Mouse (Mus musculus) embryo, embryonic 11.5 days (tissue): ENCODE measurements around the gene Aprt.

Experiments
- DNase-seq: peaks from one replicate; pipeline ENCODE4 v3.0.0-alpha.2; 2012; ENCODE audit warnings: low read depth, low spot score

The Aprt gene

GRCm38 (mm10) chr8:122537033-122537432 is 39.7 kb downstream of the Aprt start:
- DNase-seq: no peak

- DNase-seq: no peak
Observed at GRCm38 (mm10) chr8:122531312-122531711, 45.4 kb downstream of the Aprt start.

GRCm38 (mm10) chr8:122529159-122529558 is 47.5 kb downstream of the Aprt start:
- DNase-seq: no peak

- no peak for DNase-seq
Observed at GRCm38 (mm10) chr8:122527937-122528336, 48.8 kb downstream of the Aprt start.

GRCm38 (mm10) chr8:122526526-122527170 is 50.1 kb downstream of the Aprt start:
- DNase-seq: no peak

- no peak for DNase-seq
Observed at GRCm38 (mm10) chr8:122526084-122526483, 50.6 kb downstream of the Aprt start.

- DNase-seq: no peak
Observed at GRCm38 (mm10) chr8:122525004-122525403, 51.7 kb downstream of the Aprt start.
